Mouse (Mus musculus) CH12.LX (cell line): ENCODE data around the gene Nipbl. TPM values are rescaled to one million over a fixed set of nuclear protein-coding genes. Genes with fewer than 3 reads are reported as not detected.

Experiments used
- polyA plus RNA-seq: library from polyadenylated mRNA; unstranded; fragments of >175 nt; gene quantifications from 2 replicates; pipeline ENCODE4 v1.2.1, GENCODE M21; 2012; ENCODE audit warnings: low read depth; ENCODE audit not compliant: insufficient read length
- total RNA-seq, 2 experiments: library from RNA; depleted of rRNA; stranded (reverse); fragments of 300-350 nt in 1 of 2; fragments of >200 nt in 1 of 2; gene quantifications; 2 replicates each; pipeline ENCODE4 v1.2.3; 2012 to 2014

Nipbl gene
- total and polyA plus RNA-seq, 3 experiments = 16.3 to 30.8 (median 19.8) TPM

Other genes starting within 250 kb of the Nipbl start
- not detected in 2 replicates for gene Gm2310, start 75.5 kb upstream of the Nipbl start, total RNA-seq (2012; rRNA removed)
- gene Gm2310, start 75.5 kb upstream of the Nipbl start, total RNA-seq (2014; rRNA removed) = not detected in 2 replicates
- gene Gm2310, start 75.5 kb upstream of the Nipbl start, polyA plus RNA-seq = not detected in 2 replicates